Mouse (Mus musculus): ENCODE measurements around the gene Fam19a3. TPM values are rescaled to one million over a fixed set of nuclear protein-coding genes. Genes with fewer than 3 reads are reported as not detected.

Fam19a3 gene
- polyA plus RNA-seq, 1 experiment from 2014 or later, result not detected

DNA sequence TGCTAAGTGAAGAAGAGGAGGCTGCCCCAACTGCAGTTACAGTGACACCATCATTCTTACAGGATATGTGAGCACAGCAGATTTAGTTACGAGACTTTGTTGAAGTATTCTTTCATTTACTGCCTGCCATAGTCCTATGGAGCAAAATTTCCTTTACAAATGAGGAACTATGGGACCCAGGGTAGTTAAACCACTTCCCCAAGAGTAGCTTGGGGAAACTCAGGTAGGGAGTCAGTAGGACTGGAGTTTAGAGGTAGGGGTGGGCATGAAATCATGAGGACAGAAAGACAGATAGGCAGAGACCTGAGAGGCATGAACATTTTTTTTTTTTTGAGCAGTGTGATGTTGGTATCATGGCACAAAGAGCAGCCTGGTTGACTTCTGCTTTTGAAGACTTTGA is 37.8 kb downstream of the Fam19a3 start:
- Histone ChIP-seq H3K4me3 (replicated peaks) (no peak overlapping the region), H3K36me3 (no peaks in the 10 kb centered on the region), H3K4me1 (replicated peaks) (no peaks in the 10 kb centered on the region), H3K27me3 (no peaks in the 10 kb centered on the region), H3K9ac (replicated peaks) (no peak overlapping the region), H3K27ac (no peak overlapping the region), H3K4me2 (replicated peaks) (no peak overlapping the region), H3K9me3 (no peaks in the 10 kb centered on the region)
- WGBS, result 84% methylated on average over 1 of the region's 1 CpGs
- ATAC-seq, result no peak

DNA sequence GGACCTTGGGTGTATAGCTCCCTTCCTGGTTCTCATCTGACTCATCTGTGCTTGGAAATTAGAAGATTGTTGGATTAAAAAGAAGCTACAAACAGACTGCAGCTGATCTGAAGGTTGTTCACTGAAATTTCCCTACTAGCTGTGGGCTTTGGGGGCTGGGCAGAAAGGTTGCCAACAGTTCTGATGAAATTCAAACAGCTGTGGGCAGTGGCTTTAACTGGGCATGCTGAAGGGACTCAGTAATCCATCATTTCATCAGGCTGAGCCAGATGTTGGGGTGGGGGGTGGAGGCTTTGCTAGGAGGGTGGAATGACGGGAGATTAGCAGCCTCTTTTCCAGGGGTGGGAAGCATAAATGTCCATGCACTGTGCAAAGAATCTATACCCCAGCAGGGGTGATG is 38.5 kb downstream of the Fam19a3 start:
- no peak for ATAC-seq
- no peaks in the 10 kb centered on the region for H3K36me3 ChIP-seq
- no peak overlapping the region for H3K9ac ChIP-seq (replicated peaks)
- H3K4me3 ChIP-seq (replicated peaks), result no peak overlapping the region
- no peak overlapping the region for H3K4me2 ChIP-seq (replicated peaks)
- no peak overlapping the region for H3K27ac ChIP-seq
- no peaks in the 10 kb centered on the region for H3K27me3 ChIP-seq
- 22% methylated on average over 1 of the region's 1 CpGs for WGBS
- H3K4me1 ChIP-seq (replicated peaks), result no peaks in the 10 kb centered on the region
- no peaks in the 10 kb centered on the region for H3K9me3 ChIP-seq

DNA sequence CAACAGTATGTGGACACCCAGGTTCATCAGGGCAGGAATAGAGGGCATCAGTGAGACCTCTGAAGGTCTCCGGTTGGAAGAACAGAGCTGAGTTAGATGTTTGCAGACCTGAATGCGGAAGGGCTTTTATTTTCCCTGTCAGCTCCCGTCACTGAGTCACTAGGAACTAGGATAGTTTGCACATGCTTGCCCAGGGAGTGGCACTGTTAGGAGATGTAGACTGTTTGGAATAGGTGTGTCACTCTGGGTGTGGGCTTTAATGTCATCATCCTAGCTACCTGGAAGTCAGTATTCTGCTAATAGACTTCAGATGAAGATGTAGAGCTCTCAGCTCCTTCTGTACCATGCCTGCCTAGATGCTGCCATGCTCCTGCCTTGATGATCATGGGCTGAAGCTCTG is 39.7 kb downstream of the Fam19a3 start:
- Histone ChIP-seq H3K36me3 (no peaks in the 10 kb centered on the region), H3K27ac (no peak overlapping the region), H3K4me1 (replicated peaks) (no peaks in the 10 kb centered on the region), H3K27me3 (no peaks in the 10 kb centered on the region), H3K9me3 (no peaks in the 10 kb centered on the region), H3K4me3 (replicated peaks) (no peak overlapping the region), H3K9ac (replicated peaks) (no peak overlapping the region), H3K4me2 (replicated peaks) (no peak overlapping the region)
- no peak for ATAC-seq
- 98% methylated on average over 3 of the region's 3 CpGs for WGBS

DNA sequence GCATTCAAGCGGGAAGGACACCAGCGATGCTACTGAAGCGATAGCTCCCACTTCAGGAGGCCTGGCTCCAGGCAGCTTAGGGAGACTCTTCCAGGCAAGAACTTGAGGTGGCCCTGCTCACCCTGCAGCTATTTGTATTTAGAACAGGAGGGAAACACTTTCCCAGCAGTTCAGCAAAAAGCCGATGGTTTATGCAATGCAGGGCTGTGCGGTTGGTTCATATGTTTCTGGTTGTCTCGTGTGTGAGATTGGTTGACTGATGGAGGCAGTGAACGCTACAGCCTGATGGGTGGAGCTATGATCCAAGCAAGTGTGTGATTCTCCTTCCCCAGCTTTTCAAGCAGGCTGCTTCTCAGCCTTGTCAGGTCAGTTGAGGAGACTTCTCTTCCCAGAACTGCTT is 47.0 kb downstream of the Fam19a3 start:
- no peak for ATAC-seq
- H3K9me3 ChIP-seq, result no peaks in the 10 kb centered on the region
- H3K9ac ChIP-seq (replicated peaks), result no peak overlapping the region
- no peak overlapping the region for H3K27ac ChIP-seq
- no peak overlapping the region for H3K4me3 ChIP-seq (replicated peaks)
- H3K4me2 ChIP-seq (replicated peaks), result no peak overlapping the region
- H3K4me1 ChIP-seq (replicated peaks), result no peaks in the 10 kb centered on the region
- WGBS, result 72% methylated on average over 7 of the region's 7 CpGs
- no peaks in the 10 kb centered on the region for H3K36me3 ChIP-seq
- H3K27me3 ChIP-seq, result no peaks in the 10 kb centered on the region

DNA sequence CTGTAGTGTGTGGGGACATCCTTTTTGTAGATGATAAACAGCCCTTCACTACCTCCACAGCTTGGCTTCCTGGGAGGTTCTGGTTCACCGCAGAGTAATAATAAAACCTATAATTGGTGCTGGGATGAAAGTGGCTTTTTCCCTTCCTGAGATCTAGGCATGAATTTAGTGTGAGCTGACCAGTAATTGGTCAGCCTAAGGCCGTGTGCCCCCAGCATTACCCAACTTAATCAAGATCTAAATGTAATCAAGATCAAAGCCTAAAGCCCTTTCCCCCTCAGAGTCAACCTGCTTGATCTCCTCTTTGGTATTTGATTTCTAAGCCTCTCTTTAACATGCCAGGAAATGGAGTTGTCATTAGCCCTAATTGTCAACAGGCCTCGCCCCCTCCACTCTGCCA is 48.7 kb downstream of the Fam19a3 start:
- no peak overlapping the region for H3K9ac ChIP-seq (replicated peaks)
- H3K27ac ChIP-seq, result no peak overlapping the region
- no peak for ATAC-seq
- H3K4me3 ChIP-seq (replicated peaks), result no peak overlapping the region
- no peaks in the 10 kb centered on the region for H3K9me3 ChIP-seq
- no peaks in the 10 kb centered on the region for H3K36me3 ChIP-seq
- WGBS, result 61% methylated on average over 3 of the region's 3 CpGs
- no peaks in the 10 kb centered on the region for H3K27me3 ChIP-seq
- no peak overlapping the region for H3K4me2 ChIP-seq (replicated peaks)
- H3K4me1 ChIP-seq (replicated peaks), result no peaks in the 10 kb centered on the region

DNA sequence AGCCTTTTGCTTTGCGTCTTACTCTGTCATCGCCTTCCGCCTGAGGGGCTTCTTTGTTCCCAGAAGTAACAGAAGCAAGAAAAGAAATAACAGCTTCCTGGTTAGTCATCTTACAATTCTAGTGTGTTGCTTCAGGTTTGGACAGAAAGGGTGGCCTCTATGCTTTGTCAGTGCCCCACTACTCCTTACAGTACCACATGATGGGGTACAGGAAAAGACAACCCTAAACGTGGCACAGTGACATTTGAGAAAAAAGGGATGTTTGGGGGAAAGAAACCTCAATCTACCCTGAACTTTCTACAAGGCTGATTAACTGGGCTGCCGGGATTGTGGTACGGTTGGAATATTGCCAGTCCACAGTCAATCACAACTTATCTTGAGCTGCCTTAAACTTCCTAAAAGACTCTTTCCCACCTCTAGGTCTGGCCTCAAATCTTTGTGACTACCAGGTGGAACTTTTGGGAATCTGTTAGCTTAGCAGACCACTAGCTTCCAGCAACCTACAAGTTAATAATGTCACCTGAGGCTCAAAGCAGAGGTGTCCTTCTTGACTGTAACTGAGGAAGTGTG is 52.3 kb downstream of the Fam19a3 start:
- ATAC-seq, result no peak

More for the DNA sequence above, 52.3 kb downstream of the Fam19a3 start:
- no peak overlapping the region for H3K4me3 ChIP-seq (replicated peaks)
- 0 out of 2 replicates have a peak, but pooled peaks cover 3% of the 10 kb centered on the region for H3K9me3 ChIP-seq
- WGBS, result 82% methylated on average over 6 of the region's 6 CpGs
- H3K9ac ChIP-seq (replicated peaks), result no peak overlapping the region
- no peaks in the 10 kb centered on the region for H3K4me1 ChIP-seq (replicated peaks)
- no peak overlapping the region for H3K27ac ChIP-seq
- no peak overlapping the region for H3K4me2 ChIP-seq (replicated peaks)
- H3K27me3 ChIP-seq, result no peaks in the 10 kb centered on the region
- H3K36me3 ChIP-seq, result no peaks in the 10 kb centered on the region

Other genes starting within 250 kb of the Fam19a3 start
- 9.4 and 9.6 TPM in 2 replicates for gene Slc16a1, start 143.2 kb downstream of the Fam19a3 start, polyA plus RNA-seq (2015; fragmentation: Nextera tagmentation; extraction: Ambion mirVana)
- gene Ppm1j, start 784 bp downstream of the Fam19a3 start, polyA plus RNA-seq (2015; fragmentation: Nextera tagmentation; extraction: Ambion mirVana), result 0.30 and 0.77 TPM in 2 replicates
- gene Rhoc, start 6.5 kb upstream of the Fam19a3 start, polyA plus RNA-seq (2015; fragmentation: Nextera tagmentation; extraction: Ambion mirVana), result 39.7 and 43.2 TPM in 2 replicates
- gene Mov10, start 36.7 kb upstream of the Fam19a3 start, polyA plus RNA-seq (2015; fragmentation: Nextera tagmentation; extraction: Ambion mirVana), result 6.2 and 8.7 TPM in 2 replicates
- gene St7l, start 82.2 kb upstream of the Fam19a3 start, polyA plus RNA-seq (2015; fragmentation: Nextera tagmentation; extraction: Ambion mirVana), result 35.7 and 38.7 TPM in 2 replicates
- 197 and 201 TPM in 2 replicates for gene Capza1, start 82.7 kb upstream of the Fam19a3 start, polyA plus RNA-seq (2015; fragmentation: Nextera tagmentation; extraction: Ambion mirVana)
- 0.66 and 1.3 TPM in 2 replicates for gene Wnt2b, start 180.1 kb upstream of the Fam19a3 start, polyA plus RNA-seq (2015; fragmentation: Nextera tagmentation; extraction: Ambion mirVana)